Mouse (Mus musculus): Measurements from ENCODE around the gene 4921524J17Rik. TPM values are rescaled to one million over a fixed set of nuclear protein-coding genes. Genes with fewer than 3 reads are reported as not detected.
A peak's percentile ranks its signal among the peaks of the same experiment; 100 is the strongest.

The 4921524J17Rik gene
- polyA plus RNA-seq, 2 experiments from 2014 or later, result 68.1 to 74.0 TPM

DNA sequence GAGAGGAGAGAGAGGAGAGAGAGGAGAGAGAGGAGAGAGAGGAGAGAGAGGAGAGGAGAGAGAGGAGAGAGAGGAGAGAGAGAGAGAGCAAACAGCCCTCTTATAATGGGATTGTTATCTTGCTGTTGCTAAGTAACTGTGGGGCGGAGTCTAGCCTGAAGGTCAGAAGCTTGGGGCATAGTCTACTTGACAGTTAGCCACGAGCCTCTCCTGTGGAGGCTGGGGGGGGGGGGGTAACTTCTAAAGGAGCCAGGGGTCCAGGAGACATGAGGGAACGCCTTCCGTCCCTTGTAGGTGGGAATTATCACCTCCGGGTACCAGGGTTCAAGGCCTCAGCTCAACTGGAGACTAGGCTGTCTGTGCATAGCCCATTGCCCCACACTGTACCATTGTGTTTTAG is 3.1 kb upstream of the 4921524J17Rik start:
- no peak for ATAC-seq

DNA sequence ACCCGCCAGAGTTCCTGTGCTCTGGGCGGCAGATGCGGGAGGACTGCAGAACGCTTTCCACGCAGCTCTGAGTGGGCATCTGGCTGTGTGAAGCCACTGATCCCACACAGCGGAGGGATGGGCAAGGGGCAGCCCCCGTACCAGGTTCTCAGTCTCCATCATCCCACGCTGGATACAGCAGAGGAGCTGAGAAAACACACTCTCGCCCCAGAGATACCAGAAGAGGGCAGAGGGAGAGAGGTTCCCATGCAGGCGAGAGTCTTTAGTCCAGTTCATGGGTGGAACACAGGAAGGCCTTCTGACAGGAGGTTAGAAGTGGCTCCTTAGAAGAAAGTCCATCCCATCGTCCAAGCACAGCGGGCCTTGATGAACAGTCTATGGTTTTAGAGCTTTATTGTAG is 2.2 kb upstream of the 4921524J17Rik start:
- ATAC-seq, result no peak

DNA sequence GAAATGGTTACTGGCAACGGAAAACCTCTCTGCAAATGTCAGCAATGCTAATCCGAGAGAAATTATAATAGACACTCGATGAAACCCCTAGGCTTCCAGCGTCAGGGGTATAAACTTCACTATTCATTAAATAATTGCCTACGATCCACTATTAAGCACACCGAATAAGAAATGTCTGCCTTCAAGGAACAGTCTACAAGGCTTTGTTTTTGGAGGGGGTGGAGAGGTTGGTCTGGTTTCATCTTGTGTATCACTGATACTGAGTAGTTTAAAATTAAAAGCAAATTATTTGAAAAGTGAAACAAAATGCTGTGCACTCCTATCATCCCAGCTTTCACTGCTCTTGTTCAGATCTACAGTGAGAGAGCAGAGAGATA is 372 bp upstream of the 4921524J17Rik start:
- peak; percentile 37 for ATAC-seq

DNA sequence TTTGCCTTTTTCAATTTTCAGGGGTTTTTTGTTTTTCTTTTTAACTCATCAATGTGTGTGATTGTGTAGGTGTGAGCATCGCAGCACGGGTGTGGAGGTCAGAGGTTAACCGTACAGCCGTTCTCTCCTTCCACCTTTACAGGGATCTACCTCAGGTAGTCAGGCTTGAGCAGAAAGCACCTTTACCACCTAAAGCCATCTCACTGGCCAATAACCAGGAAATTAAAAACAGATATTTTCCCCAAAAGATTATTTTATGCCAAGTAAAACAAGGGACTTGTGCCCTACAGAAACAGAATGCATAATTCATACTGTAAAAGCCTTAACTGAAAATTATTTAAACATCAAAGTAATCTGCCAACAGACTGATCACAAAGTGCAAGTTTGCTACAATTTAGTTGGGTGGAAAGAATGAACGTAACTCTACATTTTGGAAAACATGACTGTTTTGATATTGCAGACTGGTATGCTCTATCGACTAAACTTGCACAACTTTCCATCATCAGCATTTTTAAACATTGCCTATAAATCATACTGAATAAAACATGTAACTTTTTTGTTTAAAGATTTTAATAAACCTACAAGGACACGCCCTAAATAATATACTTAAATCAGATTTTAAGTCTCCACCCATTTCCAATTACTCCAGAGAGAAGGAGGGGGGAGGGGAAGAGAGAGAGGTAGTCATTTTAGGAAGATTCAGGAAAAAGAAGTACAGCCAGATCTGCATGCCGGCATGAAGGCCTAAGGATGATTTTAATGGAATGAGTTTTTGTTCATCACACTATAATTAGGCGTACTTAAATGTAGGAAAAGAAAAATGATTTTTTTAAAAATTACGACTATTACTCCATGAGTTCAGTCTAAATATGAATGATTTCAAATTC is 1.1 kb downstream of the 4921524J17Rik start:
- no peak for ATAC-seq

DNA sequence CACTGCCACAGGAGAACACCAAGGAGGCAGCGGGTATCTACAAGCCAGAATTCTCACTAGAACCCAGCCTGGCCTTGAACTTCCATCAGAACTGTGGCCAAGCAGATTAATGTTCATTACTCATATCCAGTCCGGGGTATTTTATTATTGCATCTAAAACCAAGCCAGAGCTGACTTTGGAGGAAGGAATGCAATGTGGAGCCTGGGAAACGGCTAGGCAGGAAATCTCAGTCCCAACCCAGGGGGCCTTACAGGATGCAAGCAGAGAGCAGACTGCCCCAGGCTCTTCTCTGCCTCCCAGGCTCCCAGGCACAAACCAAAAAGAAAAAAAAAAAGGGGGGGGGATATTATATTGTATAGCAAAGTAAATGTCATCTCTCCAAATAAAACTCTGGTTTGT is 1.8 kb downstream of the 4921524J17Rik start:
- ATAC-seq, result no peak

DNA sequence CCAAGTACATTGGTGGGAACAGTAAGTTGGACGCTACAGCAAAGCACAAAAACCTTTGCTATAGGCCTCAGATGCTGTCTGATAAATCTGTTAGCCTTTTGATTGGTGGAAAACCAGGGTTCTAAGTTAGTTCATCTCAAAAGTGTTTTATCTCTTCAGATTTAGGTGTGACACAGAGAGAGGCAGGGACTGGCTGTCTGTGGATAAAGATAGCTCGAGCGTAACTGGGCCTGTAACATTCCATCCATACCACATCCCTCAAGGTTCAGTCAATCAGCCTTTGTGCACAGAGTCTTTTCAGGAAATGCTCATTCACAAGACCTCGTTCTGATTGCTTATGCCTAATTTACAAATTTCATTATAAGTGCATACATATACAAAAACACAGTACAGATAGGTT is 3.4 kb downstream of the 4921524J17Rik start:
- no peak for ATAC-seq

DNA sequence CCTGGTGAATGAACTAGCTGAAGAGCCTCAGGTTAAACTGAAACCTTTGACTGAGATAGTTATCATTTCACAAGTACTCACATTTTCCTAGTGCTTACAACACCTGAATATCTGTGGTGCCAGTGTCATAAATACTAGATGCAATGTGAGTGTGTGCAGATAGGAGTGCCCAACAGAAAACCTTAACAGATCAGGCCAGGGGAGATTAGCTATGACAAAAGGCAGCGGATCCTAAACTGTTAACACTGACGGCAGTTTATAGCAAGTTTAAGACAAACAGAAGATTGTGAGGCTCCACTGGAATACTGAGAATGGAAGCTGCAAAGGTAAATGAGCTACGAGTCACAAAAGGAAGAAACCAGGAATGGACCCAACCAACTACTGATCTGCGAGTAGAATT is 5.6 kb downstream of the 4921524J17Rik start:
- ATAC-seq, result no peak

DNA sequence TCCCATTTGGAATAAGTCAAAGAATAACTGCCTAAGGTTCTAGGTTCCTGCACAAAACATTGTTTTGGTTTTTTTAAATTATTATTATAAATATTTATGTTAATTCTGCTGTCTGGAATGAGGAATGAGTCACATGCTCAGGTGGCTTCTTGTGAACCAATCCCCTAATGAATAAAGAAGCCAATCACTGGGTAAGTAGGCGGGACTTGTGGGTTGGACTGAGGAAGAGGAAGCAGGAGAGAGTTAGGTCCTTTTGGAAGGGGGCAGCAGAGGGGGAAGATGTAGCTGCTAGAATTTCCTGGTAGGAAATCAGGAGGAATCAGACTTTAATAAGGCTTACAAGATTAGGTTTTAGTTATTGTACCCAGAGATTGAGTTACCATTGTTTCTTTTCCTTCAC is 11.3 kb downstream of the 4921524J17Rik start:
- no peak for ATAC-seq

DNA sequence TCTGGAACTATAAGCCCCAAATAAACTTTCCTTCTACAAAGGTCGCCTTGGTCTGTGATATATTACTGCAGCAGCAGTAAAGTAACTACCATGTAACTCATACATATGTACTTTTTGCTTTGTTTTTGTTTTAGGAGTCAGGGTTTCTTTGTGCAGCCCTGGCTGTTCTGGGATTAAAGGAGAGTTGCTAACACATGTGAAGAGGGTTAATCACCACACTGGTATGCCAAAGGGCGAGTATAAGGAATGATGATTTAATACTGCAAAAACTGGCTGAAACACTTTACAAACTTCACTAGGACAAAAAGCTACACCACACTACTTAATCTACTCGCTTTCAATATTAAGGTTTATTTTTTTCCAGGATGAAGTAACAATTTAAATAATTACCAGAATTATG is 24.1 kb downstream of the 4921524J17Rik start:
- ATAC-seq, result no peak

DNA sequence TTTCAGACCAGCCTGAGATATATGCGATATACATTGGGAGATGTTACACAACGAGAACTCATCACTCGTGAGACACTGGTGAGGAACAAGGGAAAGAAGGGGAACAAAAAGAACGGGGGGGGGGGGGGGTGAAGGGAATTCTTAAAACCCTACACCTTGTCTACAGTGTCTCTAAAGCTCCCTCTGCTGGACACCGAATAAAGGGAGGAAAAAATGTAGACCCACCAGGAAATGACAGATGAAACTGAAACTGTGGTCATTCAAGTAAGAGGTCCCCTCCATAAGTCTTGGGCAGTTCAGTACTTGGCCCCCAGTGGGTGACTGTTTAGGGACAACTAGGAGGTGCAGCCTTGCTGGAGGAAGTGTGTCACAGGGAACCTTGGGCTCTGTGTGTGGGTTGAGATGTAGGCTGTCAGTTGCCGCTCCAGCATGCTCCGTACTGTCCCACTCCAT is 24.6 kb downstream of the 4921524J17Rik start:
- ATAC-seq, result peak; percentile 76

DNA sequence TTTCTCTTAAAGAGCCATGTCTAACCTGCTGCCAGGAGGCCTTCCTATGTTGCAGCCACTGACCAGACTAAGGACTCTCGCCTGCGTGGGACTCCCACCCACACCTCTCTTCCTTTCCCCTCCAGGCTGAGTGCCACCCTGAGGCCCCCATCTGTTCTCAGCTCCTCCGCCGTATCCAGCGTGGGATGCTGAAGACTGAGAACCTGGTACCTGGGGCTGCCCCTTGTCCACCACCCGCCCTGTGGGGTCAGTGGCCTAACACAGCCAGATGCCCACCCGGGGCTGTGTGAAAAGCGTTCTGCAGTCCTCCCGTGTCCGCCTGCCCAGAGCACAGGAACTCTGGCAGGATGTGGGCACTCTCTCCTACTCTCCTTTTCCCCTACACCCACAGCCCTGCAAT is 26.7 kb downstream of the 4921524J17Rik start:
- ATAC-seq, result no peak

DNA sequence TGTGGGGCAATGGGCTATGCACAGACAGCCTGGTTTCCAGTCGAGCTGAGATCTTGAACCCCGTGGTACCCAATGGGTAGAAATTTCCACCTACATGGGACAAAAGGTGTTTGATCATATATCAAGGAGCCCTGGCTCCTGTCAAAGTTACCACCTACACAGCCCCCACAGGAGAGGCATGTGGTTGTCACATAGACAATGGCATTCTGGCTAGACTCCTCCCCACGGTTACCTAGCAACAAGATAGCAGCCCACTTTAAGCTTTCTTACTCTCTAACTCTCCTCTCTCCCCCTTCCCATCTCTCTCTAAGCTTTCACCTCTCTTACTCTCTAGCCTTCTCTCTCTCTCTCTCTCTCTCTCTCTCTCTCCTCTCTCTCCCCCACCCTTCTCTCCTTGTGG is 27.2 kb downstream of the 4921524J17Rik start:
- no peak for ATAC-seq

DNA sequence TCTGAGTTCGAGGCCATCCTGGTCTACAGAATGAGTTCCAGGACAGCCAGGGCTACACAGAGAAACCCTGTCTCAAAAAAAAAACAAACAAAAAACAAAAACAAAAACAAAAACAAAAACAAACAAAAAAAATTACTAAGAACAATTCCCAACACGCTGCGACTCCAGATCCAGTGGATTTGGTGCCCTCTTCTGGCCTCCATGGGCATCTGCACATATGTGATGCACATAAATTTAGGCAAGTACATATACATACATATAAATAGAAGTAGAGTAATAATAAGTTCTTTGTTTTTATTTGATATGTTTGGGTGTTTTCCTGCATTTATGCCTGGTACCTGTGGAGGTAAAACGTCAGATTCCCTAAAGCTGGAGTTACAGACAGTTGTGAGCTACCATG is 34.1 kb downstream of the 4921524J17Rik start:
- no peak for ATAC-seq

DNA sequence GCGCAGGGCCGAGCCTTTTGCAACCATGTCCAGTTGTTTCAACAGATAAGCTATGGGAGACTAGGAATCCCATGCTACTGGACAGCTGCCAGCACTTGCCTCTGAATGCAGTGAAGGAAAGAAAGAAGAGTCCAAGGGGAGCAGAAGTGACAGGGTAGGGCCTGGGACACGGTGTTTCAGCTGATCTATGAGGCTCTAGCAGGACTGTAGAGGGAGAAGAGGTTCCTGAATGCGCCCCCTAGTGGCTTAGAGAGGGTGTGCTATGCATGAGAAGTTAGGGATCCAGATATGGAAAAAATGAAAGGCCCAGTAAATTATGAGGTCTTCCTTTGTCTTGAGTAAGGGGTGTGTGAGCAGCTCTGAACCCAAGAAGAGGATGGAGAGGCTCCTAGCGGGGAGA is 35.1 kb downstream of the 4921524J17Rik start:
- ATAC-seq, result no peak

DNA sequence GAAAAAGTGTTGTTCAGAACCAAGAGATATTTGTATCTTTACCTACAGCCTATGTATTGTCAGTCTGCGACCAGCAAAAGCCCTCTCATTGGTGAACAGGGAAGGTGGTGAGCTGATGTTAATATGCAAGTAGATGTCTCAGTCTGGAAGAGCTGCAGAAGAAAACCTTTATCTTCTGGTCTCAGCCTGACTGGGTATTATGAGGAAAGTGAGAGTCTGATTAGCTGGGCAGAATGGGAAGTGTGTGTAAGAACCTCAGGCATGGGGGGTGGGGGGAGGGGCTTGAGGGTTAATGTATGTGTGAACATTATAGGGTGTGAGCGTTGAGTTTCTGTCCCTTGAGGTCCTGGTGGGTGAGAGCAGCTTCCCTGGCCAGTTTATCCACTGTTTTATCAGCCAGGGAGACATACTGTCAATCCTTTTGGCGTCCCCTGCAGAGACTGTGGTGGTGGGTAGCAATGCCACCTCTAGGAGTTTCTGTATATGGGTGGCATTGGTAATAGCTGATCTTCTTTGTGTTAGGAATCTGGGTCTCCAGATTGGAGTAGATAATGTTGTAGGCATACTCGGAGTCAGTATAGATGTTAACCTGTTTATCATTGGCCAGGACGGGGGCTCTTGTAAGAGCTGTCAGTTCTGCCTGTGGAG is 36.1 kb downstream of the 4921524J17Rik start:
- ATAC-seq, result no peak

DNA sequence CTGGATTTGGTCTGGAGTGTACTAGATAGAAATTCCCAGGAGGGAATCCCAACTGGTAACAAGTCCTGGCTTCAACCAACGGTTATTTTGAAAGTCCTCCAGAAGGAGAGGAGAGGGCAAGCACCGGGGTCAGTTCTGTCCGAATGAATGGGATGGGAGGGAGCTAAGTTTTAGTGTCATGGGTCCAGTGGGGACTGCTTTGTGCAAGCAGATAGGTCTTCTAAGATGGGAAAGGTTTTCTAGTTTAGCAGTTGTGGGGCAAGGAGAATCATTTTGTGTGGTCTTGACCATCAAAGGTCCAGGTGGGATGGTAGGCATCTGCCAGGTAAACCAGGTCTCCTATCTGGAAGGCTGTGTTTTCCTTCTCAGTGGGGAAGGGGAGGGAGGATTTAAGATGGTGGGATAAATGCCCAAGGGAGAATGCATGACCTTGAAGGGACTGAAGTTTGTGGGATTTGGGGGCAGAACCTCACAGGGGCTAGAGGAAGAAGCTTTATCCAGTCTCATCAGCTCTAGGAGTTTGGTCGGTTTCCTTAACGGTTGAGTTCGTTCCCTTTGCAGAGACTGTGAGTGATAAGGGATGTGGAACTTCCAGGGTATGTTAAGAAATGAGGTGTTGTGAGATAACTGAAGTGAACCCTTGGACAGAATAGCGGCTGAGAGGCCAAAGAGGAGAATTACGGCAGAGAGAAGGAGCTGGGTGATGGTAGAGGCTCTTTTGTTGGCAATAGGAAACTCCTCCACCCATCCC is 36.8 kb downstream of the 4921524J17Rik start:
- no peak for ATAC-seq

DNA sequence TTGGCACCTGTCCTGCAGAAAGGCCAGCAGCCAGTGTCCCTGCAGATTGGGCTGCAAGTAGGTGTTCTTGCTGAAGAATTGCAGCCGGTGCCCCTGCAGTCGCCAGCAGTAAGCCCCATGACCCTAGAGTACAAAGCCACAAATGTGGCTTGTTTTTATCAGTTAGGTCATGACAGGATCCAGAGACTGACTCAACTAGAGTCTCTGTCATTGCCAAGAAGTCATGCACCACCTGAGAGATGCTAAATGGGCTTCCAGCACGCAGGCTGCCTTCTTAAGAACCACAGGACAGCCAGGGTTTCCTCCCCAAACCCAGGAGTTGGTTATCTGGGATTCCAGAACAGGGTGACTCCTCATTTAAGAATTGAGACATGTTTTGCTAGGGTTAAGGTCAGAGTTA is 37.6 kb downstream of the 4921524J17Rik start:
- ATAC-seq, result no peak

DNA sequence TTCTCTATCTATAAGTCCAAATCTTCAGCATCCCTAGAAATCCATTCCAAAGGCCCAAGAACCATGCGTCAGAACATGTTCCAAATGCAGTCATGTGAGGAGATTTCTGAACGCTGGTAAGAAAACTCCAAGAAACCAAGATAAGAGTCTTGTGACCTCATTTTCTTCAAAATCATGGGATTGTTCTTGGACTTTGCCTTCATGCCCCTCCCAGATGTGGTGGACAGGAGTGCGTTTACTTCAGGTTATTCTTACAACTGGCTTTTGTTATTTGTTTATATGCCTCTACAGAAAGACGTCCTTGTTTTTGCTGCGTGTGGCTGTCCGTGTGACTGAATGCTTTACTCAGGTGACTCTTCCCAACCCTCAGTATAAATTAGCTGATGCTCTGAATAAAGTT is 39.4 kb downstream of the 4921524J17Rik start:
- ATAC-seq, result no peak

DNA sequence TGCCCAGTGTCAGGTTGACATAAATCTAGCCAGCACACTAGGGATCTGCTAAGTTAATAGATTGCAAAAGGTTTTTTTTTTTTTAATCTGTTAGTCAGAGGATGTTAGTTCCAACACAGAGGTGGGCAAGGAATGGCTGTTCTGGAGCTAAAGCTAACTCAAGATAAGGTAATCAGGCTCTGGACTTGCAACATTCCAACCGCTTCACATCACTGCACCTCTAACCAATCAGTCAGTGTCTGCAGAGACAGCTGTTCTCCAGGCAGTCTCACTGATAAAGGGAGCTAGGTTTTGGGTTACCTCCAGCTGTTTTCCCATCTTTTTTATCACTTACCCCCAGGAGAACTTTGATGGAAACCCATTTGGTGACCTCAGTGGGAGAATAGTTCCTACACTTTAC is 41.2 kb downstream of the 4921524J17Rik start:
- no peak for ATAC-seq

DNA sequence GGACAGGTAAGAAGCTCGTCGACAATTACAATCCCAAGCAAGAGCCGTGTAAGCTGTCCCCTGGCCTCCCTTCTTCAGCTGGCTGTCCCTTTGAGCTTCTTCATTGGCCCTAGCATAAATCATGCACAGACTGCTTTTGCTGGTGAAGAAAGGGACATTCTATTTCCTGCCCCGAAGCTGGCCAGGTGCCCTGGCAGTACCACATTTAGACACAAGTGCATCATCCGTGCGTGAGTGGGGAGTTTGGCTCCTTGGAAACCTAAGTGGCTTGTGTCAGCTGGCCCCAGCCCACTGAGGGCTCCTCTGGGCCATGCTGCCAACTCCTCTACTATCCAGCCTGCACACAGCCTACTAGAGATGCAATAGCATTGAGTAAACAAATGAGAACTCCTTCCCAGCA is 46.4 kb downstream of the 4921524J17Rik start, which contains the start of gene Mylk3:
Gene Mylk3, minus strand, starts transcription at position 141 of the 400 bp plus-strand sequence.
- ATAC-seq, result no peak

DNA sequence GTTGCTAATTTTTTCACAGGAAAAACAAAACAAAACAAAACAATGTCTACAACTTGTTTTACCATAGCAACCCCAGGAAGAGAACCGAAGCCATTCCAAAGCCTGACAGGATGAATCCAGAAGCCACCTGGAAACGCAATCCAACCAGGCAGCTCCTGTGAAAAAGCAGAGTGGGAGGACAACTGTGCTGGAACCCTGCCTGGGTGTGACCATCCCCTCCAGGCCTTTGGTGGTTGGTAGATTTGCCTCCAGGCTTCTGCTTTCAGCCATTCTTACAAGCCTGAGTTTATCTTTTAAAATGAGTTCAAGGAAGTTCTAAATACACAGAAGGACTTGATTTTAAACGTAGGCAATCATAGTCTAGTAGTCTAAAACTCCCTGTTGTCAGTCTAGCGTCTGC is 50.7 kb downstream of the 4921524J17Rik start:
- ATAC-seq, result no peak

DNA sequence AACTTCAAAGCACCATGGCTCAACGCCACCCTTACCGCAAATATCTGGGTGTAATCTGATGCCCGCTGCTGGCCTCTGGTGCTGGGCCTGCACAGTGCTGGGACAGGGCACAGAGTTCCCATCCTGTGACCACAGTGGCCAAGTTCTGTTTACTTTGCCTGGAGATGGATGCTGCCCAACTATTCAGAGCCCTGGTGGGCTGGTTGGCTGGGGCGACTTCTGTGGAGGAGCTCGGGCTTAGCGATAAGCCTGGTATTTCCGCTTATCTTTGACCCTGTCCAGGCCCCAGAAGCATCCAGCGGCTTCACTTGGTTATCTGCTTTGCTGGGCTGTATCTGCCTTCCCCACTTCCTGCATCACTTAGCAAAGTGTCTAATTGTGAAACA is 51.8 kb downstream of the 4921524J17Rik start:
- no peak for ATAC-seq

DNA sequence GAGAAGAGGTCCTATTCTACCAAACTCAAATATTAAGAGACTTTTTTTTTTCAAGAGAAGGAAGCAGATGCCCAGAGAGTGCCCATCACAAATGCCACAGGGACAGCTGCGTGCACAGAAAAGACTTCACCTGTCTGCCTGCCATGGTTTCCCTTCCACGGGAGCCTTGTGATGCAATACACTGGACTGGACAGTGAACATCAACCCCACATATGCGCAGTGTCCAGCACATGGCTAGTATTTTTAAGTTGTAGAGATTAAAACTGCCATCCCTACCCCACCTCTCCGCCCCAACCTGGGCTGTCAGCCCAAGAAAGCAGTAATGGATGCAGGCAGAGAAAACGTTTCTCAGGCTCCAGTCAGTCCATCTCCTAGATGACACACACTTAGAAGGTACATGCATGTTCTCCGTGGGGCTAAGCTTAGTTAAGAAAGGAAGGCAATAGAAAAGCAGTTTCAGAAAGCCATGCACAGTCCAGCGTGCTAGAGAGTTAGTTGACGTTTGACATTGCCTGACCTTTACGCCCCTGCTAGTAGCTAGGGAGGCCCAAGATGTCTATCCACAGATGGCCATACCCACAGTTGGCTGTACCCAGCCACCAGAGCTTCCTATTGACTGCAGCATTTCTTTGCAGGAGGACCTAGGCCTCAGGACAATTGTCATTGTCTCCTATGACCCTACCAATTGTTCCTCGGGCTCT is 52.4 kb downstream of the 4921524J17Rik start:
- ATAC-seq, result no peak

Data from CD4-positive, CD25-positive, alpha-beta regulatory T cell, adult 4 months (primary cell).